In the genomic region with DNA sequence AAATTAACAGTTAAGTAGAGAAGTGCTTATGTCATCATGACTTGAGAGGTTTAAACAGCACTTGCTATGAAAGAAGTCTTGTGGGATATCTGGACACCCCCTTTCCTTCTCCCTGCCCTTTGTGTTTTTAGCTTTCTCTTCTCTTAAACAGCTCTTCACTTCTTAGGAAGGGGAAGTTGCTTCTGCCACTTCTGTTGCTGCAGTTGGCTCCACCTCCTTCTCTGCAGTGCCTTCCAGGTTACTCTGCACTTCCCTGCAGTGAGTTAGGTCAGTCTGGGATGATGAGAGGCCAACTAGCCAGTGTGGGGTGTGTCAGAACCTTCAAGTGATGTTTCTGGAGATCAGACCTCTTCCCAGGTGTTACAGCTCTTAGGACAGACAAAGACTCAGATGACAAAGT, we compare ENCODE assay signal across 23 mouse cellular contexts.
"Had no signal": no experiment of that assay in that cellular context is flagged by ENCODE, and none has a peak within 500 bp of the region (broad histone marks: within the 10 kb centered on the region; RNA-seq: fewer than 3 reads in every experiment).

No protein-coding gene starts in this region.

- H3K4me3 ChIP-seq: liver, embryonic 15.5 days; lung, embryonic 15.5 days; megakaryocyte, embryonic 14.5 days; midbrain, embryonic 13.5 days; myocyte; neural tube, embryonic 13.5 days; neural tube, embryonic 15.5 days had no signal

- H3K9ac ChIP-seq: liver, embryonic 15.5 days; liver, postnatal 0 days; lung, embryonic 15.5 days; midbrain, embryonic 13.5 days; neural tube, embryonic 13.5 days; neural tube, embryonic 15.5 days had no signal

- ATAC-seq: liver, postnatal 0 days; lung, postnatal 0 days; midbrain, embryonic 13.5 days; midbrain, embryonic 16.5 days had no signal

- H3K36me3 ChIP-seq: liver, embryonic 15.5 days; lung, embryonic 15.5 days; midbrain, embryonic 13.5 days; neural tube, embryonic 13.5 days; neural tube, embryonic 15.5 days had no signal

- DNase-seq: liver, postnatal 0 days; lung, adult 2 months; lung, postnatal 14 days; lung, postnatal 36 days; retina, postnatal 1 day; right cerebral cortex, adult 18-20 months; right cerebral cortex, postnatal 25 days; right cerebral cortex, postnatal 4 days; spleen, adult 18-20 months; thymus, adult 2 months; thymus, postnatal 25 days; thymus, postnatal 4 days had no signal

- H3K4me2 ChIP-seq: liver, embryonic 15.5 days; lung, embryonic 15.5 days; midbrain, embryonic 11.5 days; midbrain, embryonic 13.5 days; neural tube, embryonic 13.5 days; neural tube, embryonic 15.5 days had no signal

- H3K4me1 ChIP-seq: liver, embryonic 15.5 days; lung, embryonic 15.5 days; megakaryocyte, embryonic 14.5 days; midbrain, embryonic 13.5 days; neural tube, embryonic 13.5 days; neural tube, embryonic 15.5 days had no signal

- H3K9me3 ChIP-seq: liver, embryonic 15.5 days; lung, embryonic 15.5 days; megakaryocyte, embryonic 14.5 days; midbrain, embryonic 13.5 days; neural tube, embryonic 13.5 days; neural tube, embryonic 15.5 days had no signal

- H3K27me3 ChIP-seq: liver, embryonic 15.5 days; lung, embryonic 15.5 days; megakaryocyte, embryonic 14.5 days; midbrain, embryonic 13.5 days; neural tube, embryonic 13.5 days; neural tube, embryonic 15.5 days had no signal

- H3K27ac ChIP-seq: liver, embryonic 15.5 days; lung, embryonic 15.5 days; macrophage; midbrain, embryonic 13.5 days; neural tube, embryonic 13.5 days; neural tube, embryonic 15.5 days had no signal
